Mouse (Mus musculus) kidney, embryonic 16.5 days (tissue): ENCODE measurements around the gene Mrpl28. TPM values are rescaled to one million over a fixed set of nuclear protein-coding genes. Genes with fewer than 3 reads are reported as not detected.
"Not testable (repeated sequence)": the region's sequence is repeated elsewhere in the genome, so short reads cannot be mapped to it uniquely, and the experiment has no call there.

Source experiments
- ATAC-seq: fragments of 200-750 bp; cut with Nextera tagmentation; 2 replicates; pipeline ENCODE4 v1.8.0; 2017; ENCODE audit warnings: moderate TSS enrichment; ENCODE audit not compliant: low FRiP score, low TSS enrichment
- H3K27ac ChIP-seq: fragments of 300-500 bp; sonication (generic); 2 replicates; pipeline ENCODE4 v1.5.1; 2014; ENCODE audit warnings: low read length
- H3K27me3 ChIP-seq: fragments of 300-500 bp; sonication (generic); 2 replicates; pipeline ENCODE4 v1.6.1; 2014; ENCODE audit warnings: low read length, control low read depth, mixed read lengths; ENCODE audit not compliant: insufficient read depth
- H3K36me3 ChIP-seq: fragments of 300-500 bp; sonication (generic); 2 replicates; pipeline ENCODE4 v1.6.1; 2014; ENCODE audit warnings: low read length, control low read depth, mixed read lengths; ENCODE audit not compliant: insufficient read depth
- H3K4me1 ChIP-seq: fragments of 300-500 bp; sonication (generic); 2 replicates; pipeline ENCODE4 v1.6.1; 2014; ENCODE audit warnings: low read length, control low read depth, mixed read lengths; ENCODE audit not compliant: insufficient read depth
- H3K4me2 ChIP-seq: fragments of 300-500 bp; sonication (generic); replicated peaks from 2 replicates; pipeline ENCODE4 v1.6.1; 2014; ENCODE audit warnings: low read depth, low read length
- H3K4me3 ChIP-seq: fragments of 300-500 bp; sonication (generic); 2 replicates; pipeline ENCODE4 v1.5.1; 2014; ENCODE audit warnings: mild to moderate bottlenecking, low read length
- H3K9ac ChIP-seq: fragments of 300-500 bp; sonication (generic); replicated peaks from 2 replicates; pipeline ENCODE4 v1.6.1; 2014; ENCODE audit warnings: low read length
- H3K9me3 ChIP-seq: fragments of 300-500 bp; sonication (generic); 2 replicates; pipeline ENCODE4 v1.6.1; 2016; ENCODE audit warnings: low read length, control low read depth
- WGBS: fragments of 180-500 bp; shearing (Covaris S2); extraction: QIAGEN DNeasy Blood & Tissue Kit; methylation state at CpG from one replicate; pipeline ENCODE4 v1.1.7; 2014; 5-methylcytosine and 5-hydroxymethylcytosine counted together
- polyA plus RNA-seq: library from polyadenylated mRNA; unstranded; fragments of >200 nt; fragmentation: Nextera tagmentation; extraction: Ambion mirVana; gene quantifications from 2 replicates; pipeline ENCODE4 v1.2.1, GENCODE M21; 2015

Mrpl28 gene
- polyA plus RNA-seq, 1 experiment from 2014 or later = 238 TPM

GRCm38 (mm10) chr17:26151886-26152630, 28.8 kb downstream of the Mrpl28 start:
- peaks cover 62% of the 10 kb centered on the region for H3K36me3 ChIP-seq
- ATAC-seq = no peak
- no peaks in the 10 kb centered on the region; the same call in 1 of the 2 replicates for H3K9me3 ChIP-seq
- H3K4me2 ChIP-seq = no peak overlapping the region
- no peak overlapping the region for H3K9ac ChIP-seq
- 95% methylated on average over 2 of the region's 2 CpGs for WGBS
- no peaks in the 10 kb centered on the region for H3K27me3 ChIP-seq
- H3K4me1 ChIP-seq = no peaks in the 10 kb centered on the region
- no peak overlapping the region for H3K27ac ChIP-seq
- no peak overlapping the region for H3K4me3 ChIP-seq

GRCm38 (mm10) chr17:26162736-26163135, 39.4 kb downstream of the Mrpl28 start:
- Histone ChIP-seq H3K27me3 (no peaks in the 10 kb centered on the region), H3K9me3 (no peaks in the 10 kb centered on the region), H3K27ac (no peak overlapping the region), H3K36me3 (no peaks in the 10 kb centered on the region; the same call in 1 of the 2 replicates), H3K4me2 (no peak overlapping the region), H3K4me1 (peaks cover 3% of the 10 kb centered on the region; the same call in 1 of the 2 replicates), H3K4me3 (no peak overlapping the region), H3K9ac (no peak overlapping the region)
- 94% methylated on average over 1 of the region's 1 CpGs for WGBS
- no peak for ATAC-seq

GRCm38 (mm10) chr17:26168039-26168438, 44.7 kb downstream of the Mrpl28 start:
- Histone ChIP-seq H3K9ac (no peak overlapping the region), H3K4me1 (peaks cover 3% of the 10 kb centered on the region; the same call in 1 of the 2 replicates), H3K36me3 (no peaks in the 10 kb centered on the region; the same call in 1 of the 2 replicates), H3K4me2 (no peak overlapping the region), H3K4me3 (no peak overlapping the region), H3K27ac (no peak overlapping the region), H3K27me3 (no peaks in the 10 kb centered on the region), H3K9me3 (no peaks in the 10 kb centered on the region)
- no peak for ATAC-seq
- 91% methylated on average over 2 of the region's 2 CpGs for WGBS

- not testable (repeated sequence) for H3K9me3 ChIP-seq, H3K4me2 ChIP-seq, H3K27ac ChIP-seq, H3K27me3 ChIP-seq, H3K4me3 ChIP-seq, H3K4me1 ChIP-seq, ATAC-seq, H3K9ac ChIP-seq
- WGBS = 83% methylated on average over 2 of the region's 2 CpGs
- peaks cover 25% of the 10 kb centered on the region for H3K36me3 ChIP-seq
These were observed 51.9 kb downstream of the Mrpl28 start for GRCm38 (mm10) chr17:26175248-26175647.

Other genes starting within 250 kb of the Mrpl28 start
- 100 and 102 TPM in 2 replicates for gene Mettl26, start 248.4 kb upstream of the Mrpl28 start, polyA plus RNA-seq
- gene Wfikkn1, start 242.6 kb upstream of the Mrpl28 start, polyA plus RNA-seq = 0.71 and 1.0 TPM in 2 replicates
- gene Rab40c, start 203.8 kb upstream of the Mrpl28 start, polyA plus RNA-seq = 33.5 and 33.7 TPM in 2 replicates
- 85.8 and 95.9 TPM in 2 replicates for gene Pigq, start 178.6 kb upstream of the Mrpl28 start, polyA plus RNA-seq
- 1.8 and 3.7 TPM in 2 replicates for gene Nhlrc4, start 178.5 kb upstream of the Mrpl28 start, polyA plus RNA-seq
- 8.1 and 9.5 TPM in 2 replicates for gene A930017K11Rik, start 170.9 kb upstream of the Mrpl28 start, polyA plus RNA-seq
- gene Capn15, start 137.7 kb upstream of the Mrpl28 start, polyA plus RNA-seq = 26.0 and 30.7 TPM in 2 replicates
- gene Rab11fip3, start 53.9 kb upstream of the Mrpl28 start, polyA plus RNA-seq = 30.7 and 41.0 TPM in 2 replicates
- 46.9 and 52.3 TPM in 2 replicates for gene Decr2, start 33.2 kb upstream of the Mrpl28 start, polyA plus RNA-seq
- 103 and 112 TPM in 2 replicates for gene Nme4, start 27.9 kb upstream of the Mrpl28 start, polyA plus RNA-seq
- gene Tmem8, start 10.2 kb upstream of the Mrpl28 start, polyA plus RNA-seq = 6.5 and 7.1 TPM in 2 replicates
- gene Axin1, start 15.2 kb downstream of the Mrpl28 start, polyA plus RNA-seq = 8.3 and 11.7 TPM in 2 replicates
- 0.52 and 0.89 TPM in 2 replicates for gene Pdia2, start 75.6 kb downstream of the Mrpl28 start, polyA plus RNA-seq
- gene Rgs11, start 79.5 kb downstream of the Mrpl28 start, polyA plus RNA-seq = 17.7 and 19.4 TPM in 2 replicates
- gene Arhgdig, start 84.3 kb downstream of the Mrpl28 start, polyA plus RNA-seq = 6.4 TPM in 2 replicates
- 73.6 and 74.3 TPM in 2 replicates for gene Fam234a, start 120.7 kb downstream of the Mrpl28 start, polyA plus RNA-seq
- 97.7 and 108 TPM in 2 replicates for gene Luc7l, start 129.4 kb downstream of the Mrpl28 start, polyA plus RNA-seq